Mouse (Mus musculus): ENCODE results near the gene Zfyve9.

The Zfyve9 gene

GRCm38 (mm10) chr4:108608651-108609050 lies 171.9 kb downstream of the Zfyve9 start:
- DNase-seq (ENCODE audit: low spot score), result no peak

DNA sequence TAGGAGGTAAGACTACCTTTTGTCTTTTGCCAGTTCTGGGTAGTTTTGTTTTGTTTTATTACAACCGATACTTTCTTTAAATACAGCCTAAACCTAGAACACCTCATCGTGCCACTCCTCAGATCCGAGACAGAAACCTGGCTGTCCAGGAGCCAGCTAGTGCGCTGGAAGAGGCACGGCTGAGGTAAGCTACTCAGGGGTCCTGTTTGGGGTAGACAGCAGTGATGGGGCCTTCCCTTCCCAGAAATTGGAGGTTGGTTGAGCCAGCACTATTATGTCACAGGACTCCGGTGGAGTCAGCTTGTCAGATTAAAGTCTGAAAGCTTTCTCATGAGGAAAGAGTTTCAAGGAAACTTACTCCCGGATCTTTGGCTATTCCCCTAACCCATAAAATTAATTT lies 178.7 kb downstream of the Zfyve9 start:
- DNase-seq (ENCODE audit: low spot score), result no peak

DNA sequence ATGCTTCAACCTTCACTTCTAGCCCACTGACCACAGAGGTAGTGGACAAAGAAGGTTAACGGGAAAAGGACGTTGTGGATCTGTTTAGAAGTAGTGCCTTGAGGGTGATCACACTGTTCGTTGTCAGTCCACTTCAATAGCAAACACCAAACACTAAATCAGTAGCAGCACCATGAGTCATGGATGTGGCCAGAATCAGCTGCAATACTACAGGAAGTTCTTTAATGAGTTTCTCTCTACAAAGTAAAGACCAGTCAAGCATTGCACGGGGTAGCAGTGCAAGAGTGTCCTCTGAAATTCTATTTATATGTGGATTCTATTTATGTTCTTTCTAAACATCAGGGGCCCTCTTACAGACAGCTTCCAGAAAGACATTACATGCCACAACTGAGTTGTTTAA lies 182.3 kb downstream of the Zfyve9 start:
- no peak for DNase-seq (ENCODE audit: low spot score)

DNA sequence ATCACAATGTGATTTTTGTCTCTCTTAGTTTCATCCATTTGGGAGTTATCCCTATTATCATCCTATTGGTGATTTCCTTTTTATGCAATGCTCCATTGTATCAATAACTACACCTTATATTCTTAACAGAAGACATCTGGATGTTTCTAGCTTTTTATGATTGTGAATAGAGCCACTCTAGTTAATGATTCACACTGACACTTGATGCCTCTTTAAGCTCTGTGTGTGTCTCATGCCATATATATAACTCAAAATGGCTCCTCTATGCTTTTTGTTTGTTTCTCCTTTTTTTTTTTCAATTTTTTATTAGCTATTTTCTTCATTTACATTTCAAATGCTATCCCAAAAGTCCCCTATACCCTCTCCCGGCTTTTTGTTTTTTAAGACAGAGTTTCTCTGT lies 184.8 kb downstream of the Zfyve9 start:
- DNase-seq (ENCODE audit: low spot score), result no peak

DNA sequence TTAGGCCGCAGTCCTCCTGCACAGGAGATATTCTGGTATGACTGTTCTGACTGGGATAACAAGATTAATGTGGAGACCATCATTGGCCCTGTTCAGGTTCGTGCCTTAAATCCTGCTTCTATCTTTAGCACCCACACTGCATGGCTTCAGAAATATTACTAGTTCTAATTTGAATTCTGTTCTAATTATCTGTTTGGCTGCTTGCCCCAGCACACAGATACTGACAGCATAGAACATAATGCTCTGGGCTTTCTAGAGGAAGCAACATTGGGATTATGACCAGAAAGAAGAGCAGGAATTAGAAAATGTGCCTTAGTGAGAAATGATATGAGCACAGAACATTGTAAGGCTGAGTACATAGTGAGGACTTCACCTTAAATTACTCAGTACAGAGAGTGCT lies 187.2 kb downstream of the Zfyve9 start:
- no peak for DNase-seq (ENCODE audit: low spot score)
